8 mouse cellular contexts compared by ENCODE assay signal in genomic region chr9:13323612-13324011, GRCm38 (mm10). TPM values are rescaled to one million over a fixed set of nuclear protein-coding genes. Genes with fewer than 3 reads are reported as not detected.
A peak's percentile ranks its signal among the peaks of the same experiment; 100 is the strongest.
DNase-seq lines count a peak whose midpoint lies in the region; ATAC-seq and TF ChIP-seq lines count a peak whose summit lies in the region.

No protein-coding gene starts in this region.

- no peaks in the 10 kb centered on the region for H3K27me3 ChIP-seq in kidney, adult 2 months (replicated peaks; ENCODE audit: control insufficient read depth, insufficient read depth, low read length)
- H3K27me3 ChIP-seq in intestine, embryonic 16.5 days (replicated peaks; ENCODE audit: control insufficient read depth, insufficient read depth, low read length) = no peaks in the 10 kb centered on the region

- TF ChIP-seq CTCF in kidney, adult 2 months (conservative IDR thresholded peaks at IDR 0.05; ENCODE audit: insufficient read depth, insufficient read length, low read depth, low read length) = no peak

- H3K9ac ChIP-seq in intestine, embryonic 16.5 days (ENCODE audit: low read depth, low read length) = no peak overlapping the region

- peaks cover 11% of the 10 kb centered on the region for H3K4me1 ChIP-seq in kidney, adult 2 months (ENCODE audit: control insufficient read depth, insufficient read depth, low read length)
- H3K4me1 ChIP-seq in intestine, embryonic 16.5 days (ENCODE audit: control insufficient read depth, insufficient read depth, low read length) = peaks cover 9% of the 10 kb centered on the region

- H3K36me3 ChIP-seq in kidney, adult 2 months (ENCODE audit: control insufficient read depth, insufficient read depth, low read length) = no peaks in the 10 kb centered on the region
- H3K36me3 ChIP-seq in intestine, embryonic 16.5 days (ENCODE audit: control insufficient read depth, insufficient read depth, low read length) = no peaks in the 10 kb centered on the region

- DNase-seq in kidney, adult 2 months = peak; percentile 64
- DNase-seq in kidney, postnatal 25 days = no peak
- peak; percentile 32 for DNase-seq in ZHBTc4 (ENCODE audit: low read depth, low spot score)
- DNase-seq in layer of hippocampus, adult 9-10 months (ENCODE audit: low spot score) = no peak
- no peak for DNase-seq in gastrocnemius, postnatal 10 days

- peak; percentile 48; the same call in 1 of the 2 replicates for ATAC-seq in intestine, embryonic 16.5 days
- peak; percentile 78; the same call in 1 of the 2 replicates for ATAC-seq in neutrophil, adult 5-6 weeks (ENCODE audit: extremely low read depth, insufficient number of reproducible peaks, low FRiP score, poor library complexity, severe bottlenecking)
- ATAC-seq in erythroid progenitor cell, adult 5-6 weeks (replicated peaks; ENCODE audit: low FRiP score, poor library complexity, severe bottlenecking) = no peak

- WGBS in kidney, adult 2 months = 22% methylated on average over 1 of the region's 1 CpGs
- 21% methylated on average over 1 of the region's 1 CpGs for WGBS in intestine, embryonic 16.5 days

- H3K4me3 ChIP-seq in kidney, adult 2 months (ENCODE audit: insufficient read depth, low read depth, low read length) = no peak overlapping the region
- H3K4me3 ChIP-seq in intestine, embryonic 16.5 days (ENCODE audit: low read length) = no peak overlapping the region

- H3K4me2 ChIP-seq in intestine, embryonic 16.5 days (ENCODE audit: low read depth, low read length) = no peak overlapping the region

- no peak for TF ChIP-seq POLR2A in kidney, adult 2 months (IDR thresholded peaks at IDR 0.05; ENCODE audit: low read depth, low read length)

- no peaks in the 10 kb centered on the region for H3K9me3 ChIP-seq in intestine, embryonic 16.5 days (ENCODE audit: control insufficient read depth, low read length)

- H3K27ac ChIP-seq in kidney, adult 2 months (ENCODE audit: insufficient read depth, low read depth, low read length) = peak overlapping the region; percentile 95
- 0 out of 2 replicates have a peak overlapping the region, but pooled peaks have one; percentile 28 for H3K27ac ChIP-seq in intestine, embryonic 16.5 days (ENCODE audit: low read length)

RNA-seq across cellular contexts. Expression of gene Maml2, which starts 25.9 kb away (rescaled TPM):
- 4.6 and 4.8 TPM in 2 replicates for polyA plus RNA-seq in kidney, adult 2 months (2012; rRNA removed)
- 5.0 TPM in 2 replicates for polyA plus RNA-seq in intestine, embryonic 16.5 days (2015; fragmentation: Nextera tagmentation; extraction: Ambion mirVana)
- total RNA-seq in neutrophil, adult 5-6 weeks (2017) = 16.0 and 17.7 TPM in 2 replicates
- total RNA-seq in erythroid progenitor cell, adult 5-6 weeks (2015; ENCODE audit: low replicate concordance) = 1.1 TPM in 1 of 2 replicates, not detected in the other
- 0.45 and 0.90 TPM in 2 replicates for total RNA-seq in erythroid progenitor cell, adult 5-6 weeks (2017; ENCODE audit: low replicate concordance)
- total RNA-seq in gastrocnemius, postnatal 10 days (2021) = 1 to 10 TPM; 5.6 to 6.8 TPM

Comparison
In these comparisons a context has a peak if more than half of its experiments do, and no peak if none do; other contexts are left out.
1. DNase-seq: peak in kidney, adult 2 months (single experiment) and ZHBTc4 (single experiment); none in kidney, postnatal 25 days (0 of 2), layer of hippocampus, adult 9-10 months (single experiment) and gastrocnemius, postnatal 10 days (single experiment).